Mouse (Mus musculus): ENCODE data around the gene Cacna1c. TPM values are rescaled to one million over a fixed set of nuclear protein-coding genes. Genes with fewer than 3 reads are reported as not detected.

Cacna1c gene
- polyA plus RNA-seq, 1 experiment: 1.0 TPM

DNA sequence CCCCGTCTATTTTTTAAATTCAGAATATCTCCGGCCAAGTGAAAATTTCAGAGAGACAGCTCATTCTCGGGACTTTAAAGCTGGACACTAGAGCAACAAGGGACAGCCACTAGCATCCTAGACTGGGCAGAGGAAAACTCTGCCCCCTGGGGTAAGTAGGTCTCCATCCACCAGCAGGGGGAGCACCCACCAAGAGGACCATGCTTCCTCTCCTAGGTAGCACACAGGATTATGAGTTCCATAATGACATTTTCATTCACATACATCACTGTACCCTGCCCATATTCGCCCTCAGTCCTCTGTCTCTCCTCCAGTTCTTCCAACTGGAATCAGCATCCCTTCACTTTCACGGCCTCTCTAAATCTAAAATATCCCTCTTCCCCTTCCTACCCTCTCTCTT lies 66.6 kb downstream of the Cacna1c start:
- no peaks in the 10 kb centered on the region for H3K4me1 ChIP-seq (ENCODE audit: control insufficient read depth, insufficient read depth, low read length)
- H3K36me3 ChIP-seq (ENCODE audit: control insufficient read depth, insufficient read depth, low read length, poor library complexity, severe bottlenecking): no peaks in the 10 kb centered on the region
- no peak overlapping the region for H3K4me3 ChIP-seq (ENCODE audit: low read depth, low read length)
- H3K27ac ChIP-seq (ENCODE audit: insufficient read depth, low read length): no peak overlapping the region
- no peaks in the 10 kb centered on the region for H3K27me3 ChIP-seq (ENCODE audit: control insufficient read depth, insufficient read depth, low read length, poor library complexity, severe bottlenecking)
- H3K9ac ChIP-seq (ENCODE audit: low read depth, poor library complexity, severe bottlenecking): no peak overlapping the region
- no peaks in the 10 kb centered on the region for H3K9me3 ChIP-seq (replicated peaks; ENCODE audit: control insufficient read depth, insufficient read depth, low read length, poor library complexity, severe bottlenecking)
- TF ChIP-seq POLR2A (IDR thresholded peaks at IDR 0.05; ENCODE audit: insufficient read depth, low read length) (no peak), EP300 (IDR thresholded peaks at IDR 0.05; ENCODE audit: insufficient read depth, low read depth, low read length) (no peak), CTCF (IDR thresholded peaks at IDR 0.05; ENCODE audit: low read depth, low read length) (peak; percentile 59)

- H3K9me3 ChIP-seq (replicated peaks; ENCODE audit: control insufficient read depth, insufficient read depth, low read length, poor library complexity, severe bottlenecking): no peaks in the 10 kb centered on the region
- H3K27me3 ChIP-seq (ENCODE audit: control insufficient read depth, insufficient read depth, low read length, poor library complexity, severe bottlenecking): no peaks in the 10 kb centered on the region
- H3K27ac ChIP-seq (ENCODE audit: insufficient read depth, low read length): no peak overlapping the region
- no peak for TF ChIP-seq CTCF (IDR thresholded peaks at IDR 0.05; ENCODE audit: low read depth, low read length)
- no peak for TF ChIP-seq POLR2A (IDR thresholded peaks at IDR 0.05; ENCODE audit: insufficient read depth, low read length)
- no peak for TF ChIP-seq EP300 (IDR thresholded peaks at IDR 0.05; ENCODE audit: insufficient read depth, low read depth, low read length)
- H3K4me1 ChIP-seq (ENCODE audit: control insufficient read depth, insufficient read depth, low read length): no peaks in the 10 kb centered on the region
- H3K36me3 ChIP-seq (ENCODE audit: control insufficient read depth, insufficient read depth, low read length, poor library complexity, severe bottlenecking): no peaks in the 10 kb centered on the region
- H3K9ac ChIP-seq (ENCODE audit: low read depth, poor library complexity, severe bottlenecking): no peak overlapping the region
- H3K4me3 ChIP-seq (ENCODE audit: low read depth, low read length): no peak overlapping the region
These were observed 67.7 kb downstream of the Cacna1c start for GRCm38 (mm10) chr6:119128521-119128920.

- no peak overlapping the region for H3K27ac ChIP-seq (ENCODE audit: insufficient read depth, low read length)
- no peaks in the 10 kb centered on the region for H3K4me1 ChIP-seq (ENCODE audit: control insufficient read depth, insufficient read depth, low read length)
- no peaks in the 10 kb centered on the region for H3K9me3 ChIP-seq (replicated peaks; ENCODE audit: control insufficient read depth, insufficient read depth, low read length, poor library complexity, severe bottlenecking)
These were observed 68.1 kb downstream of the Cacna1c start for GRCm38 (mm10) chr6:119128076-119128475.

DNA sequence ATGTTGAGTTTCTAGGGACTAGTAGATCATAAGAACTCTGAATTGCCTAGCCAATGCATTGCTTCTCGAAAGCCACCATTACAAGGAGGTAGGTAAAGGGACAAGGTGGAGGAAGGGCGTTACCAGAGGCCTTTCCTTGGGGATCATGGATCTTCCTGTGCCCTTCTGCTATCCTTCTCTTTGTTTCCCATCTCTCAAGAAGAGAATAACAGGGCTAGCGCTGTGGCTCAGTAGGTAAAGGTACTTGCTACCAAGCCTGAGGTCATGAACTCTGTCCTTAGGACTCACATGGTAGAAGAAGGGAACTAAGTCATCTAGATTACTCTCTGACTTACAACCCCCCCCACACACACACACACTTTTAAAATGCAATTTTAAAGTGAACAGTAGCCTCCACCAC lies 69.2 kb downstream of the Cacna1c start:
- Histone ChIP-seq H3K9me3 (replicated peaks; ENCODE audit: control insufficient read depth, insufficient read depth, low read length, poor library complexity, severe bottlenecking) (no peaks in the 10 kb centered on the region), H3K27me3 (ENCODE audit: control insufficient read depth, insufficient read depth, low read length, poor library complexity, severe bottlenecking) (no peaks in the 10 kb centered on the region), H3K4me1 (ENCODE audit: control insufficient read depth, insufficient read depth, low read length) (no peaks in the 10 kb centered on the region), H3K9ac (ENCODE audit: low read depth, poor library complexity, severe bottlenecking) (no peak overlapping the region), H3K4me3 (ENCODE audit: low read depth, low read length) (no peak overlapping the region), H3K27ac (ENCODE audit: insufficient read depth, low read length) (no peak overlapping the region), H3K36me3 (ENCODE audit: control insufficient read depth, insufficient read depth, low read length, poor library complexity, severe bottlenecking) (no peaks in the 10 kb centered on the region)
- no peak for TF ChIP-seq EP300 (IDR thresholded peaks at IDR 0.05; ENCODE audit: insufficient read depth, low read depth, low read length)

More at GRCm38 (mm10) chr6:119128076-119128475, 68.1 kb downstream of the Cacna1c start:
- H3K36me3 ChIP-seq (ENCODE audit: control insufficient read depth, insufficient read depth, low read length, poor library complexity, severe bottlenecking): no peaks in the 10 kb centered on the region
- no peaks in the 10 kb centered on the region for H3K27me3 ChIP-seq (ENCODE audit: control insufficient read depth, insufficient read depth, low read length, poor library complexity, severe bottlenecking)
- H3K4me3 ChIP-seq (ENCODE audit: low read depth, low read length): no peak overlapping the region
- TF ChIP-seq CTCF (IDR thresholded peaks at IDR 0.05; ENCODE audit: low read depth, low read length) (no peak), EP300 (IDR thresholded peaks at IDR 0.05; ENCODE audit: insufficient read depth, low read depth, low read length) (no peak), POLR2A (IDR thresholded peaks at IDR 0.05; ENCODE audit: insufficient read depth, low read length) (no peak)
- H3K9ac ChIP-seq (ENCODE audit: low read depth, poor library complexity, severe bottlenecking): no peak overlapping the region

- Histone ChIP-seq H3K4me3 (ENCODE audit: low read depth, low read length) (no peak overlapping the region), H3K9me3 (replicated peaks; ENCODE audit: control insufficient read depth, insufficient read depth, low read length, poor library complexity, severe bottlenecking) (no peaks in the 10 kb centered on the region), H3K4me1 (ENCODE audit: control insufficient read depth, insufficient read depth, low read length) (no peaks in the 10 kb centered on the region), H3K27ac (ENCODE audit: insufficient read depth, low read length) (no peak overlapping the region), H3K9ac (ENCODE audit: low read depth, poor library complexity, severe bottlenecking) (no peak overlapping the region), H3K36me3 (ENCODE audit: control insufficient read depth, insufficient read depth, low read length, poor library complexity, severe bottlenecking) (no peaks in the 10 kb centered on the region), H3K27me3 (ENCODE audit: control insufficient read depth, insufficient read depth, low read length, poor library complexity, severe bottlenecking) (no peaks in the 10 kb centered on the region)
- TF ChIP-seq CTCF (IDR thresholded peaks at IDR 0.05; ENCODE audit: low read depth, low read length) (no peak), EP300 (IDR thresholded peaks at IDR 0.05; ENCODE audit: insufficient read depth, low read depth, low read length) (no peak), POLR2A (IDR thresholded peaks at IDR 0.05; ENCODE audit: insufficient read depth, low read length) (no peak)
These were observed 77.8 kb downstream of the Cacna1c start for GRCm38 (mm10) chr6:119118371-119118770.

DNA sequence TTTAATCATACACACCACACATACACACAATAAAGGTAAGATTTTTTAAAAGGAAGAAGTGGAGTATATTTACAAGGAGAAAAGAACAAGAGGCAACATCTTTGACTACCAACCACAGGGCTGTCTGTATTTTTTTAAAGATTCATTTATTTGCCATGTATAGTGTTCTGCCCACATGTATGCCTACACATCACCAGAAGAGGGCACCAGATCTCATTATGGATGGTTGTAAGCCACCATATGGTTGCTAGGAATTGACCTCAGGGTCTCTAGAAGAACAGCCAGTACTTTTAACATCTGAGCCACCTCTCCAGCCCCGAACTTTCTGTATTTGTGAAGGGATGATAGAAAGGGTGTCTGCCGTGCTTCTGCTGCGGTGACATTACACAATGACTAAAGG lies 79.9 kb downstream of the Cacna1c start:
- TF ChIP-seq EP300 (IDR thresholded peaks at IDR 0.05; ENCODE audit: insufficient read depth, low read depth, low read length) (no peak), CTCF (IDR thresholded peaks at IDR 0.05; ENCODE audit: low read depth, low read length) (no peak), POLR2A (IDR thresholded peaks at IDR 0.05; ENCODE audit: insufficient read depth, low read length) (no peak)
- H3K9me3 ChIP-seq (replicated peaks; ENCODE audit: control insufficient read depth, insufficient read depth, low read length, poor library complexity, severe bottlenecking): no peaks in the 10 kb centered on the region
- H3K9ac ChIP-seq (ENCODE audit: low read depth, poor library complexity, severe bottlenecking): no peak overlapping the region
- 0 out of 2 replicates have a peak, but pooled peaks cover 2% of the 10 kb centered on the region for H3K27me3 ChIP-seq (ENCODE audit: control insufficient read depth, insufficient read depth, low read length, poor library complexity, severe bottlenecking)
- no peak overlapping the region for H3K27ac ChIP-seq (ENCODE audit: insufficient read depth, low read length)
- no peaks in the 10 kb centered on the region for H3K36me3 ChIP-seq (ENCODE audit: control insufficient read depth, insufficient read depth, low read length, poor library complexity, severe bottlenecking)
- no peak overlapping the region for H3K4me3 ChIP-seq (ENCODE audit: low read depth, low read length)
- no peaks in the 10 kb centered on the region for H3K4me1 ChIP-seq (ENCODE audit: control insufficient read depth, insufficient read depth, low read length)

All from ES-Bruce4 (cell line).